ENCODE assay signal across 8 mouse cellular contexts in genomic region chr7:28597642-28598446, GRCm38 (mm10). TPM values are rescaled to one million over a fixed set of nuclear protein-coding genes. Genes with fewer than 3 reads are reported as not detected.
DNase-seq lines count a peak whose midpoint lies in the region; ATAC-seq lines count a peak whose summit lies in the region.

Samd4b (minus strand) TSS chr7:28598144.
Pak4 (minus strand) TSS chr7:28598185.

- no peaks in the 10 kb centered on the region for H3K27me3 ChIP-seq in heart, embryonic 13.5 days (replicated peaks)
- H3K27me3 ChIP-seq in liver, embryonic 12.5 days (replicated peaks): no peaks in the 10 kb centered on the region
- no peaks in the 10 kb centered on the region for H3K27me3 ChIP-seq in stomach, embryonic 15.5 days (replicated peaks)

- peaks cover 51% of the 10 kb centered on the region for H3K4me1 ChIP-seq in heart, embryonic 13.5 days
- H3K4me1 ChIP-seq in liver, embryonic 12.5 days: peaks cover 55% of the 10 kb centered on the region
- H3K4me1 ChIP-seq in stomach, embryonic 15.5 days: peaks cover 44% of the 10 kb centered on the region

- no peaks in the 10 kb centered on the region for H3K9me3 ChIP-seq in heart, embryonic 13.5 days
- H3K9me3 ChIP-seq in liver, embryonic 12.5 days (replicated peaks): no peaks in the 10 kb centered on the region
- H3K9me3 ChIP-seq in stomach, embryonic 15.5 days: no peaks in the 10 kb centered on the region

- peaks cover 7% of the 10 kb centered on the region for H3K36me3 ChIP-seq in heart, embryonic 13.5 days
- H3K36me3 ChIP-seq in liver, embryonic 12.5 days: peaks cover 13% of the 10 kb centered on the region
- no peaks in the 10 kb centered on the region for H3K36me3 ChIP-seq in stomach, embryonic 15.5 days

- DNase-seq in CD4-positive helper T cell, adult 2 months (ENCODE audit: low read depth, low spot score): peak; percentile 99
- peak; percentile 97 for DNase-seq in brain, embryonic 18.5 days (ENCODE audit: low read depth, low spot score)
- DNase-seq in kidney, postnatal 10 days: peak; percentile 100
- peak; percentile 100 for DNase-seq in natural killer cell, adult 2 months (ENCODE audit: low spot score in 2 of 2)

- under 1% methylated on average over 66 of the region's 66 CpGs for WGBS in heart, embryonic 13.5 days
- under 1% methylated on average over 66 of the region's 66 CpGs for WGBS in liver, embryonic 12.5 days (ENCODE audit: insufficient replicate concordance)
- WGBS in stomach, embryonic 15.5 days: under 1% methylated on average over 66 of the region's 66 CpGs

- peak within 1 kb of the TSS; percentile 75 for H3K4me3 ChIP-seq in heart, embryonic 13.5 days
- H3K4me3 ChIP-seq in liver, embryonic 12.5 days: peak within 1 kb of the TSS; percentile 81
- peak within 1 kb of the TSS; percentile 68 for H3K4me3 ChIP-seq in stomach, embryonic 15.5 days (replicated peaks)

- ATAC-seq in erythroid progenitor cell, adult 5-6 weeks (replicated peaks; ENCODE audit: low FRiP score, poor library complexity, severe bottlenecking): peak; percentile 86
- peak; percentile 91 for ATAC-seq in heart, embryonic 13.5 days (ENCODE audit: extremely low read depth, insufficient number of reproducible peaks, low FRiP score, low TSS enrichment)
- ATAC-seq in liver, embryonic 12.5 days: peak; percentile 81
- ATAC-seq in stomach, embryonic 15.5 days (ENCODE audit: insufficient read depth, low FRiP score, low read depth): peak; percentile 91

- peak within 1 kb of the TSS; percentile 74 for H3K27ac ChIP-seq in heart, embryonic 13.5 days (replicated peaks)
- peak within 1 kb of the TSS; percentile 96 for H3K27ac ChIP-seq in liver, embryonic 12.5 days
- H3K27ac ChIP-seq in stomach, embryonic 15.5 days: peak within 1 kb of the TSS; percentile 90

- H3K4me2 ChIP-seq in heart, embryonic 13.5 days: peak within 1 kb of the TSS; percentile 95
- peak within 1 kb of the TSS; percentile 81 for H3K4me2 ChIP-seq in liver, embryonic 12.5 days
- peak within 1 kb of the TSS; percentile 71 for H3K4me2 ChIP-seq in stomach, embryonic 15.5 days

- H3K9ac ChIP-seq in heart, embryonic 13.5 days: peak within 1 kb of the TSS; percentile 91
- peak within 1 kb of the TSS; percentile 83 for H3K9ac ChIP-seq in liver, embryonic 12.5 days
- peak within 1 kb of the TSS; percentile 56 for H3K9ac ChIP-seq in stomach, embryonic 15.5 days

RNA-seq across cellular contexts. Expression of gene Samd4b, which starts in this region (rescaled TPM):
- total RNA-seq in erythroid progenitor cell, adult 5-6 weeks (2015; ENCODE audit: low replicate concordance): 15.9 and 29.6 TPM in 2 replicates
- 8.0 and 20.2 TPM in 2 replicates for total RNA-seq in erythroid progenitor cell, adult 5-6 weeks (2017; ENCODE audit: low replicate concordance)
- 18.7 and 23.3 TPM in 2 replicates for polyA plus RNA-seq in heart, embryonic 13.5 days (2015; fragmentation: Nextera tagmentation; extraction: Ambion mirVana)
- 10.0 and 12.5 TPM in 2 replicates for polyA plus RNA-seq in liver, embryonic 12.5 days (2016; fragmentation: Nextera tagmentation; extraction: Ambion mirVana)
- polyA plus RNA-seq in stomach, embryonic 15.5 days (2015; fragmentation: Nextera tagmentation; extraction: Ambion mirVana): 18.5 and 22.1 TPM in 2 replicates

RNA-seq across cellular contexts. Expression of gene Pak4, which starts in this region (rescaled TPM):
- 7.6 and 9.6 TPM in 2 replicates for total RNA-seq in erythroid progenitor cell, adult 5-6 weeks (2015; ENCODE audit: low replicate concordance)
- 2.1 and 5.9 TPM in 2 replicates for total RNA-seq in erythroid progenitor cell, adult 5-6 weeks (2017; ENCODE audit: low replicate concordance)
- 27.9 and 30.5 TPM in 2 replicates for polyA plus RNA-seq in heart, embryonic 13.5 days (2015; fragmentation: Nextera tagmentation; extraction: Ambion mirVana)
- polyA plus RNA-seq in liver, embryonic 12.5 days (2016; fragmentation: Nextera tagmentation; extraction: Ambion mirVana): 24.3 and 24.6 TPM in 2 replicates
- 50.2 and 56.0 TPM in 2 replicates for polyA plus RNA-seq in stomach, embryonic 15.5 days (2015; fragmentation: Nextera tagmentation; extraction: Ambion mirVana)

Comparison
In these comparisons a context has a peak if more than half of its experiments do, and no peak if none do; other contexts are left out.
1. Peak in every context shown above with its lines: DNase-seq, ATAC-seq, H3K4me3 ChIP-seq and H3K27ac ChIP-seq.